Mouse (Mus musculus) brain, embryonic 14.5 days (tissue): ENCODE results near the gene Syndig1. TPM values are rescaled to one million over a fixed set of nuclear protein-coding genes. Genes with fewer than 3 reads are reported as not detected.

Experiments used
- DNase-seq: peaks from one replicate; pipeline ENCODE4 v3.0.0-alpha.2; 2011; ENCODE audit warnings: low read depth
- CTCF ChIP-seq: fragments of 200-500 bp; IDR thresholded peaks from 2 replicates; pipeline ENCODE4 v1.5.1; 2012; ENCODE audit warnings: inconsistent platforms, mild to moderate bottlenecking, moderate library complexity, borderline replicate concordance; ENCODE audit not compliant: insufficient read depth, insufficient read length; ENCODE audit errors: extremely low read depth
- POLR2A ChIP-seq: fragments of 200-500 bp; IDR thresholded peaks from 2 replicates; pipeline ENCODE4 v1.6.1; 2012; ENCODE audit warnings: mild to moderate bottlenecking, inconsistent platforms, borderline replicate concordance; ENCODE audit not compliant: poor library complexity, insufficient read depth, insufficient read length, severe bottlenecking; ENCODE audit errors: extremely low read depth
- polyA plus RNA-seq: library from polyadenylated mRNA; depleted of rRNA; stranded (reverse); fragments of >200 nt; gene quantifications from 2 replicates; pipeline ENCODE4 v1.2.3, GENCODE M21; 2012

Syndig1 gene
- polyA plus RNA-seq, 1 experiment = 17.3 TPM

GRCm38 (mm10) chr2:149933247-149933898 is 104.4 kb downstream of the Syndig1 start:
- TF ChIP-seq CTCF (no peak), POLR2A (no peak)
- DNase-seq = peak; percentile 22

- no peak for TF ChIP-seq CTCF
- TF ChIP-seq POLR2A = no peak
- peak; percentile 35 for DNase-seq
Observed at GRCm38 (mm10) chr2:149934139-149934538, 105.1 kb downstream of the Syndig1 start.

GRCm38 (mm10) chr2:149938829-149939228 is 109.8 kb downstream of the Syndig1 start:
- TF ChIP-seq CTCF = no peak
- TF ChIP-seq POLR2A = no peak
- DNase-seq = no peak

- no peak for DNase-seq
- TF ChIP-seq CTCF (no peak), POLR2A (no peak)
Observed at GRCm38 (mm10) chr2:149939586-149939985, 110.6 kb downstream of the Syndig1 start.

- DNase-seq = no peak
- TF ChIP-seq CTCF (no peak), POLR2A (no peak)
Observed at GRCm38 (mm10) chr2:149950641-149951040, 121.6 kb downstream of the Syndig1 start.

GRCm38 (mm10) chr2:149971014-149971413 is 142.0 kb downstream of the Syndig1 start:
- TF ChIP-seq CTCF = no peak
- no peak for TF ChIP-seq POLR2A
- peak; percentile 73 for DNase-seq

GRCm38 (mm10) chr2:149973583-149973982 is 144.6 kb downstream of the Syndig1 start:
- peak; percentile 81 for DNase-seq
- TF ChIP-seq CTCF (no peak), POLR2A (no peak)

- peak; percentile 31 for DNase-seq
- no peak for TF ChIP-seq CTCF
Observed at GRCm38 (mm10) chr2:149980419-149980818, 151.4 kb downstream of the Syndig1 start.

- DNase-seq = no peak
- TF ChIP-seq POLR2A (no peak), CTCF (no peak)
Observed at GRCm38 (mm10) chr2:149982466-149982865, 153.5 kb downstream of the Syndig1 start.

- TF ChIP-seq POLR2A (no peak), CTCF (no peak)
Observed at GRCm38 (mm10) chr2:149983107-149983506, 154.1 kb downstream of the Syndig1 start.

GRCm38 (mm10) chr2:149987610-149988009 is 158.6 kb downstream of the Syndig1 start:
- no peak for DNase-seq
- TF ChIP-seq POLR2A (no peak), CTCF (no peak)

More at GRCm38 (mm10) chr2:149983107-149983506, 154.1 kb downstream of the Syndig1 start:
- DNase-seq = no peak

- peak; percentile 43 for DNase-seq
- no peak for TF ChIP-seq POLR2A
- TF ChIP-seq CTCF = no peak
Observed at GRCm38 (mm10) chr2:149991506-149991905, 162.5 kb downstream of the Syndig1 start.
